In genomic region chr14:101460768-101461167, GRCm38 (mm10) we compare ENCODE assay signal across 7 mouse cellular contexts.
DNase-seq lines count a peak whose midpoint lies in the region; ATAC-seq and TF ChIP-seq lines count a peak whose summit lies in the region.

No protein-coding gene starts in this region.

- no peaks in the 10 kb centered on the region for H3K4me1 ChIP-seq in kidney, postnatal 0 days (replicated peaks; ENCODE audit: insufficient read depth, low read length)

- peak; percentile 18 to 33 for DNase-seq in CD8-positive naive resting alpha-beta T cell, adult 2 months (ENCODE audit: low read depth in 2 of 2, low spot score in 2 of 2)
- no peak for DNase-seq in Patski (ENCODE audit: low read depth, low spot score)
- DNase-seq in cerebellum, postnatal 10 days = peak; percentile 78 to 83
- DNase-seq in gastrocnemius, postnatal 10 days = peak; percentile 52
- peak; percentile 84 for DNase-seq in kidney, postnatal 0 days (ENCODE audit: low spot score)
- peak; percentile 44 to 51 for DNase-seq in lung, adult 18-20 months
- DNase-seq in right cerebral cortex, postnatal 10 days (ENCODE audit: low spot score in 2 of 2) = peak; percentile 55 to 75

- TF ChIP-seq CTCF in Patski (IDR thresholded peaks at IDR 0.05) = peak; percentile 90
- peak; percentile 83 for TF ChIP-seq CTCF in kidney, postnatal 0 days (IDR thresholded peaks at IDR 0.05; ENCODE audit: low read depth)

- 12% methylated on average over 6 of the region's 6 CpGs for WGBS in kidney, postnatal 0 days

- H3K27me3 ChIP-seq in Patski = no peaks in the 10 kb centered on the region
- H3K27me3 ChIP-seq in kidney, postnatal 0 days (ENCODE audit: insufficient read depth, low read length) = no peaks in the 10 kb centered on the region

- no peak overlapping the region for H3K4me3 ChIP-seq in kidney, postnatal 0 days (replicated peaks; ENCODE audit: low read depth, low read length)

- H3K9me3 ChIP-seq in kidney, postnatal 0 days (replicated peaks; ENCODE audit: low read length) = no peaks in the 10 kb centered on the region

- no peak overlapping the region for H3K27ac ChIP-seq in kidney, postnatal 0 days

- H3K36me3 ChIP-seq in kidney, postnatal 0 days (ENCODE audit: insufficient read depth, low read length) = 0 out of 2 replicates have a peak, but pooled peaks cover 5% of the 10 kb centered on the region

- POLR2A ChIA-PET in Patski (lab: Charles Lee) = interaction anchor here (0.9 kb wide), 1 partner anchor 193 kb away, joined by 3 read pairs; no protein-coding TSS in a partner anchor

- CTCF ChIA-PET in Patski (lab: Charles Lee) = interaction anchor here (0.7 to 2.4 kb wide), 16 partner anchors 9 to 189 kb away, joined by 3 to 11 read pairs (median 4); partner anchors contain the start of gene Tbc1d4

- H3K9ac ChIP-seq in kidney, postnatal 0 days (ENCODE audit: low read depth, low read length) = no peak overlapping the region

- in situ Hi-C loops in Patski (cut with MboI; ENCODE audit: low pct_unique_long_range_greater_than_20kb) = no loop called here

- no peak overlapping the region for H3K4me2 ChIP-seq in kidney, postnatal 0 days (ENCODE audit: low read length)

- peak; percentile 47 for ATAC-seq in Patski
- no peak; the same call in 1 of the 2 replicates for ATAC-seq in kidney, postnatal 0 days (replicated peaks; ENCODE audit: low FRiP score, low read depth)
